Mouse (Mus musculus): ENCODE measurements around the gene Hoxa11.

Hoxa11 gene

DNA sequence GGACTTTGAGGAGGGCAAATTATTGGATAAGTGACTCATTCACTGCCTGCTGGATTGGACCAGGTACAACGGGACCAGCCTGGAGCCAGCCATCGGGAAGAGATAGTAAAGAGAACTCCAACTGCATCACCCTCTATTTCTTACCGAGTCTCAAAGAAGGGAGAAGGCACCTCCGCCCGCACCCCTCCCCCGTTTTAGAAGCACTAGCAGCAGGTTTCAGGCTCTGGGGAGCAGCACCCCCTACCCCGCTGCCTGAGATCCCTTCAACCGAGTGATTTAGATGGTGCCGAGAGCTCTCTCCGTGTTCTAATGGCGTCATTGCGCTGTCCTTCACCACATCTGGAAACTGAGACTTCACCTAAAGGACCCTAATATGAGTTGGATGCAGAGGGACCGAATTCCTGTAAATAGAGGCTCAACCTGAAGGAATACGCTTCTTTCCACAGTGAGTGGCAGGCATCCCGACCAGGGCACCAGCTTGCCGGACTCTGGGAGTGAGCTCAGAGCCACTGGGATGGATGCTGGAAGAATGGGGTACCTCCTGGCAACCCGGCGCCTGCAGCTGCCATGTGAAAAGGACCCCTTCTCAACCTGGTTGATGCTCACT is 19.8 kb upstream of the Hoxa11 start:
- no peak for DNase-seq (ENCODE audit: low spot score)

- DNase-seq (ENCODE audit: low spot score): no peak
These were observed 18.6 kb upstream of the Hoxa11 start for GRCm38 (mm10) chr6:52264106-52264790.

GRCm38 (mm10) chr6:52263321-52263585 is 17.6 kb upstream of the Hoxa11 start:
- DNase-seq (ENCODE audit: low spot score): no peak

- DNase-seq (ENCODE audit: low spot score): peak; percentile 61
These were observed 17.1 kb upstream of the Hoxa11 start for GRCm38 (mm10) chr6:52262463-52263320.

GRCm38 (mm10) chr6:52261751-52262462 is 16.3 kb upstream of the Hoxa11 start:
- no peak for DNase-seq (ENCODE audit: low spot score)

DNA sequence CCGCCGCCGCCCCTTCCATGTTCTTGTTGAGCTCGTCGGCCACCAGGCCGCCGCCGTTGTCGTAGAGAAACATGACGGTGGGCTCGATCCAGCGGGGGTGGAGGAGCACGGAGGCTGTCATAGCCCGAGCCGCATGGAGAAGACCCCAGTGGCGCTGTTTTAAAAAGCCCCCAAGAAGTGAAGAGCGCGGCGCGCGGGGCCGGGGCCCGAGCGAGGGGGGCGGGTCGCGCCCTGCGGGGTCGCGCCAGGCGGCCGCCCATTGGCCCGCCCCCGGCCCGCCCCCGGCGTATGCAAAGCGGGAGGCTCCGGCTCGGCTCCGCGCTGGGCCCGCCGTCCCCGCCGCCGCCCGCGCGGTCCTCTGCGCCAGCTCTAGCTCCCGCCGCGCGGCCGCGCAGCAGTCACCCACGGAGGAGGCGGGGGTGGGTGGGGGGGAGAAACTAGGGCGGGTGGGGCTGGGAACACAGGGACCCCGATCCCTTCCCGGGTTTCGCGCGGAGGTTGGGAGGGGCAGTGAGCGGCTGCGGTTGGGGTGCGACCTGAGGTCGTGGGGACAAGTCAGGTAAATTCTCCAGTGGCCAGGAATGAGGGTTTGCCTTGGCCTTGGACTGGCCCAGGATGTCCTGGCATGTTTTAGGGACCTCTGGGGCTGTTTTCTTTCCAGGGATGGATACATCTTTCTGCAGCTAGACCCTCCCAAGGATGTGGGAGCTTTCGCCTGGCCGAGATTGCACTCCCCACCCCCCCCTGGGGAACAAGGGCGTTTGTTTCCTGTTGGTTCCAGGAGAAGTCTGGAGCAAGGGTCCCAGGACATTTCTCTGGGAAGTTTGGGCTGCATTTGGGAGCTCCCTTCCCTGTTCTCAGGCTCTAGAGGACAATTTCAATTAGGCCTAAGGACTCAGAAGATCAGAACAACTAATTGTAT is 15.3 kb upstream of the Hoxa11 start, which contains the start of gene Hoxa13:
Gene Hoxa13, minus strand, starts transcription at position 227 of the 922 bp plus-strand sequence.
- peak; percentile 51 for DNase-seq (ENCODE audit: low spot score)

- DNase-seq (ENCODE audit: low spot score): peak; percentile 41
These were observed 14.2 kb upstream of the Hoxa11 start for GRCm38 (mm10) chr6:52259811-52260261.

GRCm38 (mm10) chr6:52259081-52259790 is 13.6 kb upstream of the Hoxa11 start:
- no peak for DNase-seq (ENCODE audit: low spot score)

DNA sequence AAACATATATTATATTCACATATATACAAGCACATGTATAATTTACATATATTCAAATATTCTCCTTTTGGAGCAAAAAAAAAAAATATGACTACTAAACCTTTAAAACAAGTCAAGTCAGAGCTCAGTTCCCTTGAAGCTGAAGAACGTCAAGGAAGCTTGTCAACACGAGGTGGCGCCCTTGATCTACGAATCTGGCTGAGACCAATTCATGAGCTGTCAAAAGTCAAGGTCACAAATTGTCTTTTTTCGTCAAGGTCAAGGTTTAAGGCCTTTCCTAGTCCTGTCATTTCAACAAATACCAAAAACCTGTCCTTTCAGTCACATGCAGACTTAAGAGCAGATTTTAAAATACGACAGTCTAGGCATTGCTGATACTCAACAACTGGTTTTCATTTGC is 11.3 kb upstream of the Hoxa11 start:
- DNase-seq (ENCODE audit: low spot score): peak; percentile 96

DNA sequence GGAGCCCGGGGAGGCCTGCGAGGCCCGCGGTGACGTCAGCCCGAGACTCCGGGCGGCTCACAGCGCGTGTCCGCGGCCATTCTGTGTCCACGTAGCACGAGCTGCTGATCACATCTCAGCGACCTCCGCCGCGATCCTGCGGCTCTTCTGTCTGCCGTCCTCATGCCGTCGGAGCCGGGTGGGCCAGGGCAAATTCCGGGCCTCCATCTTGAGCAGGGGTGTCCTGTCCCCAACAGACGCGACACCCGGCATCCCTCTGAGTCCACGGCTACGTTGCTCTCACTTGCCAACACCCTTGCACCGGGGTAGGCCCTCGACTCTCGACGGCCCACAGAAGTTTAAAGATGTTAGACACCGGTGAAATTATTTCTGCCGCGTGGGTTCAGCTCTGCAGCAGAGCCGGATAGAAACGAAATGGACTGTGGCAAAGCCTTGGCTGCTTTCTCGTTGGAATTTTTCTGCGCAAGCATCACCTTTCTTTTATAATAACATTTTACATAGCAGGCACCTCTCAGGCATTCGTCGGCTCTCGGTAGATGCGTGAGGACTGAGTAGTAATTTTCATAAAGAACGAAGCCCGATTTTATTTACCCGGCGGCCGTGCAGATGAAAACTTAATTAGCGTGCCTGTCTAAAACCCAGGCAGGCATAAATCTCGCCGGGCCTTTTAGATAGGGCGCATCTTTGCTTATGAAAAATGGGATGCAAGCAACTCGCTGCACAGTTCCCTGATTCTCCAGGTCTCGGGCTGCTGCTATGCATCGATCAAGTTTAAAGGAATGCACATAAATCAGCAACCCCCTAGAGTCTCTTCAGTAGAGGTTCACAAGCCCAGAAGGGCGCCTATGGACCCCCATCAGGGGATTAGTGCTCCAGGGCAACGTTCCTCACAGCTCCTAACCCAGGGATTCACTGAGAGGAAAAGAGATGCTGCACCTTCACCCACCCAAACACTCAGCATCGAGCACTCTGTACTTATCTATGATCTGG is 8.2 kb upstream of the Hoxa11 start:
- no peak for DNase-seq (ENCODE audit: low spot score)

- no peak for DNase-seq (ENCODE audit: low spot score)
These were observed 7.3 kb upstream of the Hoxa11 start for GRCm38 (mm10) chr6:52252775-52253376.

DNA sequence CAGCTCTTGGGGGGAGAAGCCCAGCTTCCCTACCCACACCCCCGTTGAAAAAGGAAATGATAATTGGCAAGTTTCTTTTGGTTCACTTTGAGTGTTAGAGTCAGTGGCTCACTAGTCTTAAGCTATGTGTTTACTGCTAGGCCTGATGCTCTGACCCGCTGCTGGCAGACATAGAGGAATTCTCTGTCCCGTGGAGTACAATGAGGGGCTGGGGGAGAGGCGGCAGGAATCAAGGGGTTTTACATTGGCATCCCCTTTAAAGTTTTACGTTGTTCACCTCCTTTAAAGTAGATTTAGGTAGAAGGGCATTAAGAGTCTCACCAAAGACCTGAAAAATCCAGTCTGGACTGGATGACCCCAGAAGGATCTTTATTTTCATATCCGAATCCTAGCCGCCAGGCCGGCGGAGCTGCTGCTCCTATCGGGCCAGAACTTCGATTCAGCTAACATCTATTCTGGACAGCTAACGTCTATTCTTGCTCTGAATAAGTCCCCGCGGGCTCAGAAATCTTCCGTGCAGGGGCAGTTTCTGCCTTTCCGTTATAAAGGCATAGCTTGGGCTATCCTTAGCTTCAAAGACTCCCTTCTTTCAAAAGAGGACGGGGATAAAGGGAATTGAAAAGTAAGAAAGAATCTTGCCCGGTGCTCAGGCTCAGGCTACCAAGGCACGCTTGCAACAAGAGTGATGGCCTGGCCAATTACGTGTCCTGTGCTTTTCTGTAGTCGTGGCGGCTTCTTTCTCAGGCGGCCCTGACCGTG is 6.6 kb upstream of the Hoxa11 start:
- peak; percentile 58 for DNase-seq (ENCODE audit: low spot score)

DNA sequence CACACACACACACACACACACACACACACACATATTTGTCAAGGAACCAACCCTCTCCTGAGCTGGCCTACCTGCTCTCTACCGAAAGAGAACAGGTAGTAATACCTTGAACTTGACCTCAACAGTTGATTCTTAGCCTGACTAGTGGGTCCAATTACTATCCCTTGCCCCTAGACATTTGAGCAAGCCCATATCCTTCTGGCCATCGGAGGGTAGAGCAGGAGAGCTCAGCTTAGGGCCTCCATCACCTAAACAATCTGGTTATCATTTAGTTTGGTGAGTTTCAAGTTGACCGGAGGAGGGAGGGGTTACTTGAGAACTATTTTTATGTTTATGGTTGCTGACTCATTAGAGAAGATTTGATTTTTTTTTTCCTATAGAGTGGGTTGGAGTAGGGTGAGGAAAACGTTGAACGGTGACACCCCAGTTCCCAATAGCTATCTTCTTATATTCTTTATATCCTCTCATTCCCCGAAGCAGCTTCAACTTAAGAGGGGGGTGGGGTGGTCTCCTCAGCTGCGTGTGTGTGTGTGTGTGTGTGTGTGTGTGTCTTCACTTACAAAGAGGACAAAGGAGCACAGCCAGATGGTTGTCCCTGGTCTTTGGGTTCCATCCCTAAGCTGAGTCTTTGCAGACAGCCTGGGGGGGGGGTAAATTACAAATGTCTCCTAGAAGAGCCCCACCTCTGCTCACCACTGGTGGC is 5.7 kb upstream of the Hoxa11 start:
- DNase-seq (ENCODE audit: low spot score): no peak

GRCm38 (mm10) chr6:52249826-52250225 is 4.2 kb upstream of the Hoxa11 start:
- DNase-seq (ENCODE audit: low spot score): no peak

DNA sequence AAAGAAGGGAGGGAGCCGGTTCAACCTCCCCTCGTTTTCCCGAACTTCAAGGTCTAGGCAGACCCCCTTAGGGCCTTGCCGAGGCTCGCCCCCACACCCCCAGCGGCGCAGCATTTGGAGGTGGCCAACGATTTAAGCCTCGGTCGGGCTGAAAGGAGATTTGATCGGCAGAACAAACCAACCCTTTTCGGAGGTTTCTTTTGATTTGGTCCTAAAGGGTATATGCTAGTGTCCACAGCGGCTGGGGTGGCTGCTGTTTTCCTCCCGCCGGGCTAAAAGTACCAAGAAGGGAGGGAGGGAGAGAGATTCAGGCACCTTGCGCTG is 3.8 kb upstream of the Hoxa11 start:
- no peak for DNase-seq (ENCODE audit: low spot score)

DNA sequence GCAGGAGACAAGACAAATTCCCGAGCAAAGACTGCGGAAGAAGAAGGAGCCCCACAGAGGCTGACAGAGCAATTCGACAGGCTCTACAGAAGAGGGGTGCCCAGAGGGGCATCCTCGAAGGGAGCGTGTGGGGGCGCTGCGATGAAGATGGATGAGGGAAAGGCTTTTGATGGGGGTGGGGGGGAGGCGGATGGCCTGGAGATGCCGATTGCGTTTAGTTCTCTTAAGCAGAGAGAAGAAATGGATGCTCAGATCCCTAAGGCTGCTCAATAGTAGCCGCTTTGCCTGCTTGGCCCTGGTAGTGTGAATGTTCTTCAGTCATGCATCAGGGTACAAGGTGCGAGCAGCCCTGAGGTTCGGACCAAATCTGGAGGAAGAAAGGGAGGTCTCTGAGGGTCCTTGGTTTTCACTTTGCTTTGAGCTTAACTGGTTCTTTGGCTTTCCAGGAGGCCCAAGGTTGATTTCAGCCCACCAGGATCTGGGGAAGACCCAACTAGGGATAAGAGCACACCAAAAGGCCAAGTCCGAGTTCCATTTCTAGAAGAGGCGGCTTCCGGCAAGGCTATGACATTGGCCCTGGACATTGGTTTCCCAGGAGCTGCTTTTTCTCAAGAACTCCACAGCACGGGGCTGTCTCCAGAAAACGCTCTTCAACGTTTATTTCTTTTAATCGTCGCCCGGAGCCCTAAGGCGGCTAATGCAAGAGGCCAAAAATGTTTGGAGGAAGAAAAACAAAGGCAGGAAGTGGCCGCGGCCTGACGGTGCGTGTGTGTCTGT is 3.2 kb upstream of the Hoxa11 start:
- DNase-seq (ENCODE audit: low spot score): no peak
